Comparison of ENCODE assay signal across 7 mouse cellular contexts in the genomic region with DNA sequence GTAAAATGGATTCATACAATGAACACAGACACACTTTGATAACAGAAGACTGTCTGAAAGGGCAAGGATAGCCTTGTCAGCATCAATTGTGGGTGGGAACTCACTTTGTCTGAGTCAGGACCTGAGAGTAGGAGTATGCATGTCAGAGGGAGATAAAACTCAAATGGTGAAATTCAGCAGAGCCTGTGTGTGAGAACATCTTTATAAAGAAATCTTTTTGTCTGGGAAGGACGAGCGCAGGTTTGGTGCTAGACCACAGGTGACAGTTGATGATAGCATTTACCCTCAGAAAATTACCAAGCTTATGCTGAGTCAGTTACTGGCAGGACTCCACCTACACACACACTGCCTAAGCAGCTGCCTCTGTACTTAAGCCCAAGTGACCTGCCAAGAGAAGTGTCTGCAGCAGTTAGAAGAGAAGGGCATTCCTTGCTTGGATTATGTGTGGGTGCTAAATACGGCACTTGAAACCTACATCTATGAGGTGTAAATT. TPM values are rescaled to one million over a fixed set of nuclear protein-coding genes. Genes with fewer than 3 reads are reported as not detected.
A peak's percentile ranks its signal among the peaks of the same experiment; 100 is the strongest.
DNase-seq lines count a peak whose midpoint lies in the region; ATAC-seq and TF ChIP-seq lines count a peak whose summit lies in the region.

No protein-coding gene starts in this region.

- no peaks in the 10 kb centered on the region for H3K4me1 ChIP-seq in lung, adult 2 months (ENCODE audit: control insufficient read depth, insufficient read depth, low read length)

- WGBS in lung, adult 2 months = 69% methylated on average over 3 of the region's 3 CpGs

- DNase-seq in lung, adult 2 months = peak; percentile 12
- no peak for DNase-seq in lung, postnatal 4 days
- peak; percentile 72 for DNase-seq in c-Kit-positive CD71-positive TER-119-negative erythroid progenitor cells, embryonic 14.5 days (ENCODE audit: low read depth)
- DNase-seq in thymus, postnatal 4 days = no peak
- DNase-seq in layer of hippocampus, postnatal 25 days (ENCODE audit: extremely low spot score in 1 of 2, low spot score in 1 of 2) = no peak
- no peak for DNase-seq in left cerebral cortex, postnatal 14 days (ENCODE audit: low spot score in 2 of 2)

- no peak overlapping the region for H3K4me3 ChIP-seq in lung, adult 2 months (replicated peaks; ENCODE audit: extremely low read depth, low read depth, low read length)

- TF ChIP-seq CTCF in lung, adult 2 months (IDR thresholded peaks at IDR 0.05; ENCODE audit: insufficient read depth, low read length) = no peak

- intact Hi-C loops in left cerebral cortex, postnatal 14 days (cut with DNase I) = no loop called here

- peak; percentile 61 for ATAC-seq in inflammation-experienced regulatory T-cells, adult 6 months

- TF ChIP-seq POLR2A in lung, adult 2 months (IDR thresholded peaks at IDR 0.05; ENCODE audit: borderline replicate concordance, extremely low read depth, low read depth, low read length) = no peak

RNA-seq across cellular contexts. Expression of a gene that starts 45.9 kb away (rescaled TPM):
- 14.9 and 17.9 TPM in 2 replicates for polyA plus RNA-seq in lung, adult 2 months (2012; rRNA removed)
- polyA plus RNA-seq in inflammation-experienced regulatory T-cells, adult 6 months (2017; shearing (Covaris generic)) = 10 to 100 TPM; 24.5 to 38.8 (median 26.0) TPM
- 10 to 100 TPM; 24.5 TPM for total RNA-seq in layer of hippocampus, postnatal 25 days (2021)
- total RNA-seq in left cerebral cortex, postnatal 14 days (2021) = 10 to 100 TPM; 25.1 to 26.4 TPM

Comparison
In these comparisons a context has a peak if more than half of its experiments do, and no peak if none do; other contexts are left out.
1. DNase-seq: peak in lung, adult 2 months (single experiment) and c-Kit-positive CD71-positive TER-119-negative erythroid progenitor cells, embryonic 14.5 days (single experiment); none in lung, postnatal 4 days (0 of 2), thymus, postnatal 4 days (single experiment), layer of hippocampus, postnatal 25 days (0 of 2) and left cerebral cortex, postnatal 14 days (0 of 2).